Mouse (Mus musculus) kidney, embryonic 15.5 days (tissue): Measurements from ENCODE around the gene Gm5089. TPM values are rescaled to one million over a fixed set of nuclear protein-coding genes. Genes with fewer than 3 reads are reported as not detected.
A peak's percentile ranks its signal among the peaks of the same experiment; 100 is the strongest.
"Not testable (repeated sequence)": the region's sequence is repeated elsewhere in the genome, so short reads cannot be mapped to it uniquely, and the experiment has no call there.

Experiments
- ATAC-seq: fragments of 200-750 bp; cut with Nextera tagmentation; replicated peaks from 2 replicates; pipeline ENCODE4 v1.8.0; 2017; ENCODE audit warnings: moderate TSS enrichment; ENCODE audit not compliant: low FRiP score
- H3K27ac ChIP-seq: fragments of 300-500 bp; sonication (generic); 2 replicates; pipeline ENCODE4 v1.5.1; 2015; ENCODE audit warnings: mild to moderate bottlenecking, inconsistent platforms
- H3K27me3 ChIP-seq: fragments of 300-500 bp; sonication (generic); 2 replicates; pipeline ENCODE4 v1.6.1; 2015; ENCODE audit warnings: inconsistent platforms
- H3K36me3 ChIP-seq: fragments of 300-500 bp; sonication (generic); 2 replicates; pipeline ENCODE4 v1.6.1; 2015; ENCODE audit warnings: inconsistent platforms
- H3K4me1 ChIP-seq: fragments of 300-500 bp; sonication (generic); 2 replicates; pipeline ENCODE4 v1.6.1; 2015; ENCODE audit warnings: inconsistent platforms
- H3K4me2 ChIP-seq: fragments of 300-500 bp; sonication (generic); 2 replicates; pipeline ENCODE4 v1.6.1; 2015; ENCODE audit warnings: moderate library complexity, mild to moderate bottlenecking, inconsistent platforms
- H3K4me3 ChIP-seq: fragments of 300-500 bp; sonication (generic); replicated peaks from 2 replicates; pipeline ENCODE4 v1.5.1; 2015; ENCODE audit warnings: mild to moderate bottlenecking, inconsistent platforms
- H3K9ac ChIP-seq: fragments of 300-500 bp; sonication (generic); 2 replicates; pipeline ENCODE4 v1.6.1; 2015; ENCODE audit warnings: mild to moderate bottlenecking, inconsistent platforms
- H3K9me3 ChIP-seq: fragments of 300-500 bp; sonication (generic); replicated peaks from 2 replicates; pipeline ENCODE4 v1.6.1; 2016; ENCODE audit warnings: inconsistent platforms
- WGBS: fragments of 180-500 bp; shearing (Covaris S2); methylation state at CpG from one replicate; pipeline ENCODE4 v1.1.7; 2015; ENCODE audit warnings: mixed read lengths; 5-methylcytosine and 5-hydroxymethylcytosine counted together
- polyA plus RNA-seq: library from polyadenylated mRNA; unstranded; fragments of >200 nt; fragmentation: Nextera tagmentation; extraction: Ambion mirVana; gene quantifications from 2 replicates; pipeline ENCODE4 v1.2.1, GENCODE M21; 2015

Gene Gm5089
- polyA plus RNA-seq, 1 experiment from 2014 or later, result 0.10 TPM

GRCm38 (mm10) chr14:122465931-122466490 is 15.1 kb upstream of the Gm5089 start:
- peaks cover 28% of the 10 kb centered on the region for H3K4me1 ChIP-seq
- peaks cover 98% of the 10 kb centered on the region for H3K27me3 ChIP-seq
- H3K27ac ChIP-seq, result no peak overlapping the region
- WGBS, result 17% methylated on average over 13 of the region's 13 CpGs
- no peak overlapping the region for H3K9ac ChIP-seq
- no peak overlapping the region for H3K4me3 ChIP-seq
- ATAC-seq, result no peak
- H3K9me3 ChIP-seq, result no peaks in the 10 kb centered on the region
- no peak overlapping the region for H3K4me2 ChIP-seq
- no peaks in the 10 kb centered on the region for H3K36me3 ChIP-seq

DNA sequence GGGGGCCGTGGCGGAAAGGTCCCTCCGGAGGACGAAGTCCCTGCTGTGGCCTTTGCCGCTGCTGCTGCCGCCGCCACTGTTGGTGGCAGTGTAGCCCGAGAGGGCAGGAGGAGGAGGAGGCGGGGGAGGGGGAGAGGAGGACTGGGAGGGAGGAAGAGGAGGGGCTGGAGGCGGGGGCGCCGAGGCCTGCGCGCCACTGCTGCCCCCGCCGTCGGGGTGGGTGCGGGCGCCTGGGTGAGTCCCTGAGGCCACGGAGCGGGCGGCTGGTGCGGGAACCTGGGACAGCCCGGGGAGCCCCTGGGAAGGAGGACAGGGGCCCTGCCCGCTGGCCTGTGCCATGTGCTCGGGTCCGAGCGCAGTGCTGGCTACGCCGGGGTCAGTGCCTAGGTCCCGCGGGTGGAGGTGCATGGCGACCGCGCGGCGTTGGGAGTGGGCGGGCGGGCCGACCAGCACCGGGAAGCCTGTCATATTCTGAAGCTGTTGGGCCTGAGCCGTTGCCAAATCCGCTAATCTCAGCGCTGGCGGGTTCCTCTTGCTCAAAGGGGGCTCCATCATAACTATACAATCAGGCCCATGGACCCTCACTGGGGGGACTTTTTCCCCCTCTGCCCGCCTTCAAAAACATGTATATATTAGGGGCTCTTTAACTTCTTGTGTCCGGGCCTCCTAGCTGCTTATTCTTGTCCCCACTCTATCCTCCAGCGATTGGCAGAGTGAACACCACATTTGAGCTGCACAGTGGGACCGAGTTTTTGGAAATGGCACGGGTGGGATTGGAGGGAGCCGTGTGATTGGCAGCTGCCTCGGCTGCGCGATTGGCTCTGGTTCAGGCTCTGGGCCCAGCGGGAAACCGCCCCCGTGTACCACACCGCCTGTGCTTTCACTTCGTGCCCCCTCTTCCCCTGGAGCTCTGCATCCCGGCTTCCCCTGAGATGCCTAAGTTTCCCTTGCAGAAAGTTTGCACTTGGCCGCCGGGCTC is 14.1 kb upstream of the Gm5089 start, which contains the start of gene Zic5:
Gene Zic5, minus strand, starts transcription at position 915 of the 979 bp plus-strand sequence.
- under 1% methylated on average over 52 of the region's 62 CpGs for WGBS
- Histone ChIP-seq H3K9ac (no peak within 1 kb of the TSS), H3K27ac (no peak within 1 kb of the TSS), H3K4me2 (peak within 1 kb of the TSS; percentile 92), H3K4me1 (peaks cover 28% of the 10 kb centered on the region), H3K4me3 (peak within 1 kb of the TSS; percentile 52), H3K27me3 (peaks cover 96% of the 10 kb centered on the region), H3K36me3 (no peaks in the 10 kb centered on the region), H3K9me3 (no peaks in the 10 kb centered on the region)
- peak; percentile 50; the same call in 1 of the 2 replicates for ATAC-seq

GRCm38 (mm10) chr14:122464351-122464762 is 13.4 kb upstream of the Gm5089 start:
- H3K9ac ChIP-seq, result no peak overlapping the region

GRCm38 (mm10) chr14:122463734-122464341 is 12.9 kb upstream of the Gm5089 start:
- H3K27me3 ChIP-seq, result peaks cover 96% of the 10 kb centered on the region
- peak overlapping the region; percentile 92 for H3K4me2 ChIP-seq
- peaks cover 28% of the 10 kb centered on the region for H3K4me1 ChIP-seq
- H3K4me3 ChIP-seq, result peak overlapping the region; percentile 52
- under 1% methylated on average over 57 of the region's 58 CpGs for WGBS
- not testable (repeated sequence) for H3K9ac ChIP-seq, H3K9me3 ChIP-seq, H3K27ac ChIP-seq, H3K36me3 ChIP-seq
- ATAC-seq, result peak; percentile 64

More at GRCm38 (mm10) chr14:122464351-122464762, 13.4 kb upstream of the Gm5089 start:
- Histone ChIP-seq H3K27ac (no peak overlapping the region), H3K9me3 (no peaks in the 10 kb centered on the region), H3K4me3 (peak overlapping the region; percentile 52), H3K4me1 (peaks cover 28% of the 10 kb centered on the region), H3K27me3 (peaks cover 96% of the 10 kb centered on the region), H3K4me2 (peak overlapping the region; percentile 92), H3K36me3 (no peaks in the 10 kb centered on the region)
- peak; percentile 34; the same call in 1 of the 2 replicates for ATAC-seq
- under 1% methylated on average over 52 of the region's 62 CpGs for WGBS

- Histone ChIP-seq H3K9ac (no peak overlapping the region), H3K4me3 (peak overlapping the region; percentile 52), H3K27ac (no peak overlapping the region), H3K27me3 (peaks cover 94% of the 10 kb centered on the region), H3K4me2 (peak overlapping the region; percentile 92), H3K9me3 (no peaks in the 10 kb centered on the region), H3K36me3 (no peaks in the 10 kb centered on the region), H3K4me1 (peaks cover 28% of the 10 kb centered on the region)
- ATAC-seq, result no peak; the same call in 1 of the 2 replicates
- WGBS, result under 1% methylated on average over 40 of the region's 40 CpGs
Observed at GRCm38 (mm10) chr14:122463080-122463691, 12.3 kb upstream of the Gm5089 start.

GRCm38 (mm10) chr14:122462689-122463079 is 11.8 kb upstream of the Gm5089 start:
- ATAC-seq, result no peak
- Histone ChIP-seq H3K4me3 (no peak overlapping the region), H3K4me2 (no peak overlapping the region), H3K4me1 (peaks cover 28% of the 10 kb centered on the region), H3K36me3 (no peaks in the 10 kb centered on the region), H3K27ac (no peak overlapping the region), H3K27me3 (peaks cover 92% of the 10 kb centered on the region), H3K9me3 (no peaks in the 10 kb centered on the region), H3K9ac (no peak overlapping the region)
- WGBS, result 11% methylated on average over 17 of the region's 17 CpGs

GRCm38 (mm10) chr14:122461966-122462365 is 11.1 kb upstream of the Gm5089 start:
- ATAC-seq, result no peak

DNA sequence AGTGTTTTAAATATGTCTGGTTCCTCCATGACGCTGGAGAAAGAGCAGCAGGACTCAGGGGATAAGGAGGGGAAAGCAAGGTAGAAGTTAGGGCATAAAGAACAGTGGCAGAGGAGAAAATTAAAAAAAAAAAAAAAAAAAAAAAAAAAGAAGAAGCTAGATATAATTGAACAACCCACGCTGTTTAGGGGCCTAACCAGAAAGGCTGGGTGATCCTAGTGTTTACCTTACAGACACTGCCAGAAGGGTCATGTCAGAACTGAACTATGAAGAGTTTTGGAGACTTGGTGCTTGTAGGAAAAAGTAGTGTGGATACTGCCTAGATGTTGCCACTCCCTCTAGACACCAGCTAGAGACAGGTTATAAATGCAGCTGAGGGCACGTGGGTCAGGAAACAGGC is 10.6 kb upstream of the Gm5089 start:
- 44% methylated on average over 3 of the region's 3 CpGs for WGBS

More at GRCm38 (mm10) chr14:122461966-122462365, 11.1 kb upstream of the Gm5089 start:
- H3K27me3 ChIP-seq, result peaks cover 85% of the 10 kb centered on the region
- no peak overlapping the region for H3K4me2 ChIP-seq
- H3K4me1 ChIP-seq, result peaks cover 28% of the 10 kb centered on the region
- H3K27ac ChIP-seq, result no peak overlapping the region
- H3K4me3 ChIP-seq, result no peak overlapping the region
- no peak overlapping the region for H3K9ac ChIP-seq
- no peaks in the 10 kb centered on the region for H3K36me3 ChIP-seq
- 18% methylated on average over 9 of the region's 9 CpGs for WGBS
- no peaks in the 10 kb centered on the region for H3K9me3 ChIP-seq

GRCm38 (mm10) chr14:122460226-122460625 is 9.3 kb upstream of the Gm5089 start:
- ATAC-seq, result no peak
- Histone ChIP-seq H3K27me3 (peaks cover 82% of the 10 kb centered on the region), H3K9me3 (no peaks in the 10 kb centered on the region), H3K4me3 (no peak overlapping the region), H3K9ac (no peak overlapping the region), H3K4me1 (peaks cover 24% of the 10 kb centered on the region), H3K4me2 (no peak overlapping the region), H3K27ac (no peak overlapping the region), H3K36me3 (no peaks in the 10 kb centered on the region)
- WGBS, result 50% methylated on average over 5 of the region's 5 CpGs

More for the DNA sequence above, 10.6 kb upstream of the Gm5089 start:
- H3K4me3 ChIP-seq, result no peak overlapping the region
- H3K27ac ChIP-seq, result no peak overlapping the region
- no peak for ATAC-seq
- H3K9ac ChIP-seq, result no peak overlapping the region
- H3K9me3 ChIP-seq, result no peaks in the 10 kb centered on the region
- H3K36me3 ChIP-seq, result no peaks in the 10 kb centered on the region
- no peak overlapping the region for H3K4me2 ChIP-seq
- H3K4me1 ChIP-seq, result peaks cover 28% of the 10 kb centered on the region
- peaks cover 82% of the 10 kb centered on the region for H3K27me3 ChIP-seq

GRCm38 (mm10) chr14:122459776-122460175 is 8.9 kb upstream of the Gm5089 start:
- H3K4me1 ChIP-seq, result peaks cover 20% of the 10 kb centered on the region
- H3K27ac ChIP-seq, result no peak overlapping the region
- ATAC-seq, result no peak
- no peaks in the 10 kb centered on the region for H3K9me3 ChIP-seq
- no peak overlapping the region for H3K4me2 ChIP-seq
- H3K36me3 ChIP-seq, result no peaks in the 10 kb centered on the region
- WGBS, result 84% methylated on average over 1 of the region's 1 CpGs
- H3K9ac ChIP-seq, result no peak overlapping the region
- peaks cover 82% of the 10 kb centered on the region for H3K27me3 ChIP-seq
- no peak overlapping the region for H3K4me3 ChIP-seq

DNA sequence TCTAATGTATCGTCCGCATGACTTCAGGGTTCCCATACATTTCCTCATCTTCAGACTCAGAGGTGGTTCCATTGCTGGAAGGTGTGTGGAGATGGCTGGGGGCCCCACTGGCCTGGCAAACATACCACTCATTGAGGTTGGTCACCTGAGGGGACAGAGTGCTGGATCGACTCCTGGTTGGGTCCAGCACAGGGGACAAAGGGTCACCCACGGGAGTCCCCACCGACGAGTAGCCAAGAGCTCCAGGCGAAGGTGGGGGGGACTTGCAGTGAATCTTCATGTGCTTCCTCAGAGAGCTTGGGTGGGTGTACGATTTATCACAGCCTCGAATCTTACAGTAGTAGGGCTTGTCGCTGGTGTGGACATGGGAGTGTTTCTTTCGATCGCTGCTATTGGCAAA is 8.4 kb upstream of the Gm5089 start:
- H3K9ac ChIP-seq, H3K27ac ChIP-seq, H3K4me3 ChIP-seq, H3K4me2 ChIP-seq, H3K9me3 ChIP-seq, H3K36me3 ChIP-seq, ATAC-seq: not testable (repeated sequence)
- peaks cover 82% of the 10 kb centered on the region for H3K27me3 ChIP-seq
- WGBS, result 86% methylated on average over 12 of the region's 12 CpGs
- H3K4me1 ChIP-seq, result peaks cover 15% of the 10 kb centered on the region
